Mouse (Mus musculus) embryonic fibroblast, embryonic 13.5 days (primary cell): Measurements from ENCODE around the gene Aarsd1. TPM values are rescaled to one million over a fixed set of nuclear protein-coding genes. Genes with fewer than 3 reads are reported as not detected.
"Not testable (repeated sequence)": the region's sequence is repeated elsewhere in the genome, so short reads cannot be mapped to it uniquely, and the experiment has no call there.

ENCODE experiments used
- H3K27ac ChIP-seq: 2 replicates; pipeline ENCODE4 v1.5.1; 2012; ENCODE audit warnings: low read length, control low read depth, inconsistent platforms; ENCODE audit not compliant: insufficient read depth
- H3K4me1 ChIP-seq: 2 replicates; pipeline ENCODE4 v1.6.1; 2011; ENCODE audit warnings: low read length; ENCODE audit not compliant: control insufficient read depth, insufficient read depth
- H3K4me3 ChIP-seq: 2 replicates; pipeline ENCODE4 v1.5.1; 2011; ENCODE audit warnings: mild to moderate bottlenecking, control low read depth, low read length; ENCODE audit not compliant: insufficient read depth
- CTCF ChIP-seq: IDR thresholded peaks from 2 replicates; pipeline ENCODE4 v1.5.1; 2011; ENCODE audit warnings: mild to moderate bottlenecking, control low read depth, low read length, moderate library complexity, borderline replicate concordance; ENCODE audit not compliant: insufficient read depth
- POLR2A ChIP-seq: IDR thresholded peaks from 2 replicates; pipeline ENCODE4 v1.6.1; 2011; ENCODE audit warnings: low read depth, mild to moderate bottlenecking, control low read depth, low read length, moderate library complexity
- polyA plus RNA-seq: library from polyadenylated mRNA; stranded (reverse); fragments of >200 nt; gene quantifications from 2 replicates; pipeline ENCODE4 v1.2.4, GENCODE M21; 2011; ENCODE audit warnings: low read depth; ENCODE audit not compliant: missing spikeins, insufficient read length

The Aarsd1 gene
- 4.4 and 11.3 TPM in 2 replicates for polyA plus RNA-seq

- no peaks in the 10 kb centered on the region for H3K4me1 ChIP-seq
- H3K4me3 ChIP-seq, result peak within 1 kb of the TSS; percentile 96
- H3K27ac ChIP-seq, result peak within 1 kb of the TSS; percentile 14; the same call in 1 of the 2 replicates
Observed at GRCm38 (mm10) chr11:101417101-101417855, at the start of gene Aarsd1. Gene Aarsd1 (minus strand): TSS chr11:101417615.

GRCm38 (mm10) chr11:101466552-101466950 lies 49.1 kb upstream of the Aarsd1 start:
- peak overlapping the region; percentile 57 for H3K4me3 ChIP-seq
- not testable (repeated sequence) for H3K4me1 ChIP-seq, H3K27ac ChIP-seq

More at GRCm38 (mm10) chr11:101417101-101417855, at the start of gene Aarsd1:
- TF ChIP-seq POLR2A (peak; percentile 81), CTCF (no peak)

GRCm38 (mm10) chr11:101465869-101466551 lies 48.6 kb upstream of the Aarsd1 start, which contains the start of gene Vat1:
Gene Vat1 (minus strand): TSS chr11:101466230.
- peak within 1 kb of the TSS; percentile 76 for H3K27ac ChIP-seq
- H3K4me1 ChIP-seq, result 0 out of 2 replicates have a peak, but pooled peaks cover 10% of the 10 kb centered on the region
- H3K4me3 ChIP-seq, result peak within 1 kb of the TSS; percentile 57
- no peak for TF ChIP-seq CTCF
- peak; percentile 97 for TF ChIP-seq POLR2A

GRCm38 (mm10) chr11:101465101-101465868 lies 47.9 kb upstream of the Aarsd1 start:
- 0 out of 2 replicates have a peak, but pooled peaks cover 10% of the 10 kb centered on the region for H3K4me1 ChIP-seq
- TF ChIP-seq POLR2A, result peak; percentile 54
- no peak for TF ChIP-seq CTCF
- H3K27ac ChIP-seq, result peak overlapping the region; percentile 76
- H3K4me3 ChIP-seq, result peak overlapping the region; percentile 57

- peak within 1 kb of the TSS; percentile 57 for H3K4me3 ChIP-seq
- TF ChIP-seq POLR2A (no peak; the same call in 1 of the 2 replicates), CTCF (no peak)
- peak within 1 kb of the TSS; percentile 76 for H3K27ac ChIP-seq
- H3K4me1 ChIP-seq, result peaks cover 10% of the 10 kb centered on the region; the same call in 1 of the 2 replicates
Observed at GRCm38 (mm10) chr11:101464211-101465100, 47.0 kb upstream of the Aarsd1 start, which contains the start of gene Rnd2. Gene Rnd2 (plus strand): TSS chr11:101464999.

- TF ChIP-seq CTCF (no peak), POLR2A (no peak)
- Histone ChIP-seq H3K27ac (no peak overlapping the region), H3K4me3 (no peak overlapping the region), H3K4me1 (peaks cover 4% of the 10 kb centered on the region; the same call in 1 of the 2 replicates)
Observed at GRCm38 (mm10) chr11:101462583-101463440, 45.4 kb upstream of the Aarsd1 start.

- no peak overlapping the region for H3K27ac ChIP-seq
- H3K4me1 ChIP-seq, result peaks cover 4% of the 10 kb centered on the region; the same call in 1 of the 2 replicates
- no peak overlapping the region for H3K4me3 ChIP-seq
- TF ChIP-seq POLR2A (no peak), CTCF (no peak)
Observed at GRCm38 (mm10) chr11:101462141-101462540, 44.7 kb upstream of the Aarsd1 start.

- TF ChIP-seq POLR2A, result no peak
- Histone ChIP-seq H3K27ac (no peak overlapping the region), H3K4me3 (no peak overlapping the region), H3K4me1 (peaks cover 4% of the 10 kb centered on the region; the same call in 1 of the 2 replicates)
Observed at GRCm38 (mm10) chr11:101460321-101460720, 42.9 kb upstream of the Aarsd1 start.
